Mouse (Mus musculus) intestine, postnatal 0 days (tissue): ENCODE data around the gene Leprot. TPM values are rescaled to one million over a fixed set of nuclear protein-coding genes. Genes with fewer than 3 reads are reported as not detected.

Source experiments
- ATAC-seq: fragments of 200-750 bp; cut with Nextera tagmentation; 2 replicates; pipeline ENCODE4 v1.8.0; 2017; ENCODE audit warnings: mild to moderate bottlenecking, moderate TSS enrichment, moderate library complexity
- H3K27ac ChIP-seq: fragments of 300-500 bp; sonication (generic); 2 replicates; pipeline ENCODE4 v1.5.1; 2014; ENCODE audit warnings: mild to moderate bottlenecking, low read depth, low read length, moderate library complexity
- H3K27me3 ChIP-seq: fragments of 300-500 bp; sonication (generic); replicated peaks from 2 replicates; pipeline ENCODE4 v1.6.1; 2014; ENCODE audit warnings: low read length, mixed read lengths; ENCODE audit not compliant: control insufficient read depth, insufficient read depth
- H3K36me3 ChIP-seq: fragments of 300-500 bp; sonication (generic); 2 replicates; pipeline ENCODE4 v1.6.1; 2014; ENCODE audit warnings: mild to moderate bottlenecking, moderate library complexity; ENCODE audit not compliant: control insufficient read depth, insufficient read depth
- H3K4me1 ChIP-seq: fragments of 300-500 bp; sonication (generic); replicated peaks from 2 replicates; pipeline ENCODE4 v1.6.1; 2014; ENCODE audit warnings: antibody characterized with exemption, low read length, mixed read lengths; ENCODE audit not compliant: control insufficient read depth, insufficient read depth
- H3K4me2 ChIP-seq: fragments of 300-500 bp; sonication (generic); replicated peaks from 2 replicates; pipeline ENCODE4 v1.6.1; 2014; ENCODE audit warnings: low read depth, mild to moderate bottlenecking, moderate library complexity
- H3K4me3 ChIP-seq: fragments of 300-500 bp; sonication (generic); 2 replicates; pipeline ENCODE4 v1.5.1; 2014; ENCODE audit warnings: low read depth, low read length
- H3K9ac ChIP-seq: fragments of 300-500 bp; sonication (generic); 2 replicates; pipeline ENCODE4 v1.6.1; 2014; ENCODE audit warnings: mild to moderate bottlenecking, low read depth, low read length
- H3K9me3 ChIP-seq: fragments of 300-500 bp; sonication (generic); 2 replicates; pipeline ENCODE4 v1.6.1; 2016; ENCODE audit warnings: mixed run types; ENCODE audit not compliant: control insufficient read depth
- CTCF ChIP-seq: sonication (generic); IDR thresholded peaks from 2 replicates; pipeline ENCODE4 v1.5.1; 2016; ENCODE audit warnings: low read depth, mild to moderate bottlenecking, control low read depth, antibody characterized with exemption, moderate library complexity
- WGBS: fragments of 180-500 bp; shearing (Covaris S2); extraction: QIAGEN DNeasy Blood & Tissue Kit; methylation state at CpG from one replicate; pipeline ENCODE4 v1.1.7; 2014; 5-methylcytosine and 5-hydroxymethylcytosine counted together
- polyA plus RNA-seq: library from polyadenylated mRNA; unstranded; fragments of >200 nt; fragmentation: Nextera tagmentation; extraction: Ambion mirVana; gene quantifications from 2 replicates; pipeline ENCODE4 v1.2.1, GENCODE M21; 2015

Gene Leprot
- polyA plus RNA-seq, 1 experiment from 2014 or later = 137 TPM

GRCm38 (mm10) chr4:101674790-101675189 lies 27.3 kb downstream of the Leprot start:
- TF ChIP-seq CTCF = no peak
- WGBS = 37% methylated on average over 5 of the region's 5 CpGs
- H3K9me3 ChIP-seq = no peaks in the 10 kb centered on the region
- H3K27ac ChIP-seq = no peak overlapping the region
- no peak overlapping the region for H3K9ac ChIP-seq
- no peaks in the 10 kb centered on the region for H3K36me3 ChIP-seq
- H3K4me2 ChIP-seq = no peak overlapping the region
- no peaks in the 10 kb centered on the region for H3K27me3 ChIP-seq
- no peak overlapping the region for H3K4me3 ChIP-seq
- no peaks in the 10 kb centered on the region for H3K4me1 ChIP-seq
- peak; percentile 99 for ATAC-seq

- no peak for ATAC-seq
- no peak overlapping the region for H3K4me3 ChIP-seq
- no peak overlapping the region for H3K27ac ChIP-seq
- no peaks in the 10 kb centered on the region for H3K9me3 ChIP-seq
- H3K9ac ChIP-seq = no peak overlapping the region
- H3K36me3 ChIP-seq = no peaks in the 10 kb centered on the region
- no peaks in the 10 kb centered on the region for H3K4me1 ChIP-seq
- no peak for TF ChIP-seq CTCF
- no peak overlapping the region for H3K4me2 ChIP-seq
- no peaks in the 10 kb centered on the region for H3K27me3 ChIP-seq
- 48% methylated on average over 4 of the region's 4 CpGs for WGBS
These were observed 28.2 kb downstream of the Leprot start for GRCm38 (mm10) chr4:101675726-101676125.

GRCm38 (mm10) chr4:101682620-101683019 lies 35.1 kb downstream of the Leprot start:
- no peaks in the 10 kb centered on the region for H3K9me3 ChIP-seq
- H3K4me1 ChIP-seq = no peaks in the 10 kb centered on the region
- H3K4me2 ChIP-seq = no peak overlapping the region
- H3K27me3 ChIP-seq = no peaks in the 10 kb centered on the region
- no peaks in the 10 kb centered on the region for H3K36me3 ChIP-seq
- H3K27ac ChIP-seq = no peak overlapping the region
- H3K4me3 ChIP-seq = no peak overlapping the region
- H3K9ac ChIP-seq = no peak overlapping the region
- WGBS = 89% methylated on average over 4 of the region's 4 CpGs
- no peak for ATAC-seq
- no peak for TF ChIP-seq CTCF

- Histone ChIP-seq H3K4me1 (no peaks in the 10 kb centered on the region), H3K9ac (no peak overlapping the region), H3K9me3 (no peaks in the 10 kb centered on the region), H3K27ac (no peak overlapping the region), H3K27me3 (no peaks in the 10 kb centered on the region), H3K4me2 (no peak overlapping the region), H3K36me3 (no peaks in the 10 kb centered on the region), H3K4me3 (no peak overlapping the region)
- TF ChIP-seq CTCF = no peak
- no peak for ATAC-seq
- WGBS = 74% methylated on average over 3 of the region's 3 CpGs
These were observed 35.6 kb downstream of the Leprot start for GRCm38 (mm10) chr4:101683086-101683485.

GRCm38 (mm10) chr4:101684821-101685220 lies 37.3 kb downstream of the Leprot start:
- no peaks in the 10 kb centered on the region for H3K4me1 ChIP-seq
- ATAC-seq = no peak
- H3K9ac ChIP-seq = no peak overlapping the region
- no peak overlapping the region for H3K4me3 ChIP-seq
- WGBS = 91% methylated on average over 3 of the region's 3 CpGs
- H3K27me3 ChIP-seq = no peaks in the 10 kb centered on the region
- no peaks in the 10 kb centered on the region for H3K9me3 ChIP-seq
- H3K4me2 ChIP-seq = no peak overlapping the region
- no peak overlapping the region for H3K27ac ChIP-seq
- no peak for TF ChIP-seq CTCF
- no peaks in the 10 kb centered on the region for H3K36me3 ChIP-seq

- no peaks in the 10 kb centered on the region for H3K4me1 ChIP-seq
- TF ChIP-seq CTCF = no peak
- H3K27ac ChIP-seq = no peak overlapping the region
- no peak overlapping the region for H3K4me3 ChIP-seq
- H3K36me3 ChIP-seq = no peaks in the 10 kb centered on the region
- WGBS = 77% methylated on average over 13 of the region's 13 CpGs
- H3K9me3 ChIP-seq = no peaks in the 10 kb centered on the region
- H3K27me3 ChIP-seq = no peaks in the 10 kb centered on the region
- ATAC-seq = no peak
- H3K4me2 ChIP-seq = no peak overlapping the region
- H3K9ac ChIP-seq = no peak overlapping the region
These were observed 38.8 kb downstream of the Leprot start for GRCm38 (mm10) chr4:101686227-101686810.

- no peaks in the 10 kb centered on the region for H3K4me1 ChIP-seq
- no peaks in the 10 kb centered on the region for H3K9me3 ChIP-seq
- no peak for ATAC-seq
- no peak overlapping the region for H3K4me2 ChIP-seq
- no peaks in the 10 kb centered on the region for H3K27me3 ChIP-seq
- WGBS = 82% methylated on average over 4 of the region's 4 CpGs
- TF ChIP-seq CTCF = no peak
- H3K27ac ChIP-seq = no peak overlapping the region
- no peak overlapping the region for H3K9ac ChIP-seq
- H3K4me3 ChIP-seq = no peak overlapping the region
- H3K36me3 ChIP-seq = no peaks in the 10 kb centered on the region
These were observed 41.7 kb downstream of the Leprot start for GRCm38 (mm10) chr4:101689241-101689640.
